8 mouse cellular contexts compared by ENCODE assay signal in the genomic region with DNA sequence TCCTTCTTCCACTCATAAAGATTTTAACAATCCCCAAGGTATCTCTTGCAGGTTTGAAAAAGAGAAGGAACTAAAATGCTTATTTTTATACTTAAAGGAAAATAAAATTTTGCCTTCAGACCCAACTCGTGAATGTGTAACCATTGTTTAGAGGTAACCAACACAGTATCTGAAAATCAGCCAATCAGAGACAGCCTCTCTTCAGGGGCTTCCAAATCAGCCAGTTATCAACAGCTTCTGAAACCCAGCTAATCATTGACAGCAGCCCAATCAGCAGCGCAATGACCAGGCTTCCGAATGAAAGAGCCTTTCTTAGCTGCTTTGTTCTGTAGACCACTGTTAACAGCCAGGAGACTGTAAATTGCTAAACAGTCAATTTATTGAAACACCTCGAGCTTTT.
DNase-seq lines count a peak whose midpoint lies in the region; ATAC-seq lines count a peak whose summit lies in the region.

No protein-coding gene starts in this region.

- peak; percentile 48 for DNase-seq in ES-CJ7 (ENCODE audit: low read depth, low spot score)
- peak; percentile 74 for DNase-seq in cerebellum, adult 8-10 months
- peak; percentile 82 to 93 for DNase-seq in left cerebral cortex, adult 9 months (ENCODE audit: low spot score in 2 of 2)
- DNase-seq in right cerebral cortex, postnatal 4 days, result peak; percentile 62

- no peaks in the 10 kb centered on the region for H3K36me3 ChIP-seq in intestine, embryonic 15.5 days

- peak; percentile 60 for ATAC-seq in frontal cortex, adult (ENCODE audit: low TSS enrichment)
- ATAC-seq in intestine, embryonic 15.5 days, result peak; percentile 70
- ATAC-seq in megakaryocyte progenitor cell, adult 5-6 weeks (replicated peaks; ENCODE audit: poor library complexity), result peak; percentile 51
- ATAC-seq in inflammation-experienced regulatory T-cells, adult 6 months, result no peak

- no peak overlapping the region for H3K4me3 ChIP-seq in intestine, embryonic 15.5 days (replicated peaks)

- peak overlapping the region; percentile 91 for H3K4me2 ChIP-seq in intestine, embryonic 15.5 days (replicated peaks)

- no peak overlapping the region for H3K9ac ChIP-seq in intestine, embryonic 15.5 days

- H3K9me3 ChIP-seq in intestine, embryonic 15.5 days, result no peaks in the 10 kb centered on the region

- H3K4me1 ChIP-seq in intestine, embryonic 15.5 days (replicated peaks), result peaks cover 14% of the 10 kb centered on the region; the same call in 1 of the 2 replicates

- no peaks in the 10 kb centered on the region for H3K27me3 ChIP-seq in intestine, embryonic 15.5 days (replicated peaks)

- H3K27ac ChIP-seq in intestine, embryonic 15.5 days, result 0 out of 2 replicates have a peak overlapping the region, but pooled peaks have one; percentile 17

- 7% methylated on average over 4 of the region's 4 CpGs for WGBS in intestine, embryonic 15.5 days
